Mouse (Mus musculus) stomach, embryonic 14.5 days (tissue): ENCODE measurements around the gene Ankrd24. TPM values are rescaled to one million over a fixed set of nuclear protein-coding genes. Genes with fewer than 3 reads are reported as not detected.
"Not testable (repeated sequence)": the region's sequence is repeated elsewhere in the genome, so short reads cannot be mapped to it uniquely, and the experiment has no call there.

Experiments
- ATAC-seq: fragments of 200-750 bp; cut with Nextera tagmentation; 2 replicates; pipeline ENCODE4 v1.8.0; 2017; ENCODE audit warnings: low read depth, moderate TSS enrichment; ENCODE audit not compliant: insufficient number of reproducible peaks, insufficient read depth, low FRiP score
- H3K27ac ChIP-seq: fragments of 300-500 bp; sonication (generic); 2 replicates; pipeline ENCODE4 v1.5.1; 2014; ENCODE audit warnings: mild to moderate bottlenecking, low read length, moderate library complexity, mixed read lengths
- H3K27me3 ChIP-seq: fragments of 300-500 bp; sonication (generic); 2 replicates; pipeline ENCODE4 v1.6.1; 2014; ENCODE audit warnings: low read length, control low read depth, mixed read lengths; ENCODE audit not compliant: control insufficient read depth, insufficient read depth
- H3K36me3 ChIP-seq: fragments of 300-500 bp; sonication (generic); 2 replicates; pipeline ENCODE4 v1.6.1; 2014; ENCODE audit warnings: mild to moderate bottlenecking, control low read depth, low read length, moderate library complexity, mixed read lengths; ENCODE audit not compliant: control insufficient read depth, insufficient read depth
- H3K4me1 ChIP-seq: fragments of 300-500 bp; sonication (generic); 2 replicates; pipeline ENCODE4 v1.6.1; 2014; ENCODE audit warnings: low read length, control low read depth, mixed read lengths; ENCODE audit not compliant: control insufficient read depth, insufficient read depth
- H3K4me2 ChIP-seq: fragments of 300-500 bp; sonication (generic); replicated peaks from 2 replicates; pipeline ENCODE4 v1.6.1; 2014; ENCODE audit warnings: low read depth, low read length, control low read depth
- H3K4me3 ChIP-seq: fragments of 300-500 bp; sonication (generic); 2 replicates; pipeline ENCODE4 v1.5.1; 2014; ENCODE audit warnings: low read depth, low read length, control low read depth
- H3K9ac ChIP-seq: fragments of 300-500 bp; sonication (generic); replicated peaks from 2 replicates; pipeline ENCODE4 v1.6.1; 2014; ENCODE audit warnings: low read depth, mild to moderate bottlenecking, control low read depth, low read length, moderate library complexity, mixed read lengths
- H3K9me3 ChIP-seq: fragments of 300-500 bp; sonication (generic); 2 replicates; pipeline ENCODE4 v1.6.1; 2016; ENCODE audit warnings: low read depth, low read length, control low read depth; ENCODE audit not compliant: control insufficient read depth
- WGBS: fragments of 180-500 bp; shearing (Covaris S2); extraction: QIAGEN DNeasy Blood & Tissue Kit; methylation state at CpG from one replicate; pipeline ENCODE4 v1.1.7; 2014; 5-methylcytosine and 5-hydroxymethylcytosine counted together
- polyA plus RNA-seq: library from polyadenylated mRNA; unstranded; fragments of >200 nt; fragmentation: Nextera tagmentation; extraction: Ambion mirVana; gene quantifications from 2 replicates; pipeline ENCODE4 v1.2.1, GENCODE M21; 2014

Gene Ankrd24
- polyA plus RNA-seq, 1 experiment from 2014 or later = 9.1 TPM

DNA sequence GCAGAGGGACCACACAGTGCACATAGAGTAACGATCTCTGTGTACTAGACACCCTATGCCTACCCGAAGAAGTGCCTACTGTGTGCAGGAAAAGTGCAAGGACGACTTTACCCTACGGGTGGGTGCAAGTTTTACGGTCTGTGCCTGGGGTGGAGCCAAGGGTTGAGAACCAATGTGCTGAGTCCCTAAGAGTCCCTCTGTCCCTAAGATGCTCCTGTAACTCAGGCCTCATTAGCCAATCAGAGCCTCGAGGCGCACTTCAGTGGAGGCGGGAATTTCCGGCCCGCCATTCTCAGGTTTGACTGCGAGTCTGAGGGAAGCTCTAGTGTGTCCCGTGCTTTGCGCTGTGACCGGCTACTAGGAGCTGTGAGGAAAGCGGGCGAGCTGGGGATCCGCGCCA is 58.8 kb downstream of the Ankrd24 start:
- H3K36me3 ChIP-seq, H3K9ac ChIP-seq, H3K4me3 ChIP-seq, H3K27me3 ChIP-seq, ATAC-seq, H3K4me1 ChIP-seq, H3K4me2 ChIP-seq, H3K27ac ChIP-seq, H3K9me3 ChIP-seq: not testable (repeated sequence)
- WGBS = no CpG with 5 or more reads among the region's 18 CpGs

Other genes with a start within 250 kb of the Ankrd24 start
- gene Dohh, start 244.1 kb upstream of the Ankrd24 start, polyA plus RNA-seq = 44.8 and 48.5 TPM in 2 replicates
- 3.1 and 4.1 TPM in 2 replicates for gene Gm48551, start 244.1 kb upstream of the Ankrd24 start, polyA plus RNA-seq
- 1.0 and 1.1 TPM in 2 replicates for gene Gm48552, start 239.5 kb upstream of the Ankrd24 start, polyA plus RNA-seq
- gene Smim24, start 235.5 kb upstream of the Ankrd24 start, polyA plus RNA-seq = 17.7 and 21.5 TPM in 2 replicates
- gene Nfic, start 172.9 kb upstream of the Ankrd24 start, polyA plus RNA-seq = 76.0 and 80.1 TPM in 2 replicates
- gene Celf5, start 145.8 kb upstream of the Ankrd24 start, polyA plus RNA-seq = 1.7 and 2.2 TPM in 2 replicates
- gene Ncln, start 132.1 kb upstream of the Ankrd24 start, polyA plus RNA-seq = 79.1 and 79.3 TPM in 2 replicates
- gene S1pr4, start 128.4 kb upstream of the Ankrd24 start, polyA plus RNA-seq = 0.41 and 0.72 TPM in 2 replicates
- 3.6 and 7.4 TPM in 2 replicates for gene Gna15, start 104.3 kb upstream of the Ankrd24 start, polyA plus RNA-seq
- 86.2 and 89.3 TPM in 2 replicates for gene Gna11, start 83.3 kb upstream of the Ankrd24 start, polyA plus RNA-seq
- gene Aes, start 69.1 kb upstream of the Ankrd24 start, polyA plus RNA-seq = 363 and 388 TPM in 2 replicates
- 17.7 and 19.1 TPM in 2 replicates for gene Tle2, start 54.0 kb upstream of the Ankrd24 start, polyA plus RNA-seq
- 14.3 and 18.2 TPM in 2 replicates for gene Tle6, start 27.5 kb upstream of the Ankrd24 start, polyA plus RNA-seq
- 0.57 and 0.69 TPM in 2 replicates for gene BC025920, start 22.3 kb upstream of the Ankrd24 start, polyA plus RNA-seq
- gene Sirt6, start 743 bp upstream of the Ankrd24 start, polyA plus RNA-seq = 33.4 and 43.4 TPM in 2 replicates
- 6.0 and 6.3 TPM in 2 replicates for gene Gm10778, start 20.5 kb downstream of the Ankrd24 start, polyA plus RNA-seq
- gene Zfp433, start 76.3 kb downstream of the Ankrd24 start, polyA plus RNA-seq = 22.1 and 23.8 TPM in 2 replicates
- gene Gm3055, start 142.6 kb downstream of the Ankrd24 start, polyA plus RNA-seq = 13.9 and 15.3 TPM in 2 replicates
- gene Gm4767, start 183.6 kb downstream of the Ankrd24 start, polyA plus RNA-seq = 3.9 and 4.0 TPM in 2 replicates
- 12.4 and 13.6 TPM in 2 replicates for gene Gm32687, start 235.4 kb downstream of the Ankrd24 start, polyA plus RNA-seq